Mouse (Mus musculus): Measurements from ENCODE around the gene Egfl7. TPM values are rescaled to one million over a fixed set of nuclear protein-coding genes. Genes with fewer than 3 reads are reported as not detected.

Egfl7 gene
- polyA plus RNA-seq, 1 experiment, result 37.7 TPM

DNA sequence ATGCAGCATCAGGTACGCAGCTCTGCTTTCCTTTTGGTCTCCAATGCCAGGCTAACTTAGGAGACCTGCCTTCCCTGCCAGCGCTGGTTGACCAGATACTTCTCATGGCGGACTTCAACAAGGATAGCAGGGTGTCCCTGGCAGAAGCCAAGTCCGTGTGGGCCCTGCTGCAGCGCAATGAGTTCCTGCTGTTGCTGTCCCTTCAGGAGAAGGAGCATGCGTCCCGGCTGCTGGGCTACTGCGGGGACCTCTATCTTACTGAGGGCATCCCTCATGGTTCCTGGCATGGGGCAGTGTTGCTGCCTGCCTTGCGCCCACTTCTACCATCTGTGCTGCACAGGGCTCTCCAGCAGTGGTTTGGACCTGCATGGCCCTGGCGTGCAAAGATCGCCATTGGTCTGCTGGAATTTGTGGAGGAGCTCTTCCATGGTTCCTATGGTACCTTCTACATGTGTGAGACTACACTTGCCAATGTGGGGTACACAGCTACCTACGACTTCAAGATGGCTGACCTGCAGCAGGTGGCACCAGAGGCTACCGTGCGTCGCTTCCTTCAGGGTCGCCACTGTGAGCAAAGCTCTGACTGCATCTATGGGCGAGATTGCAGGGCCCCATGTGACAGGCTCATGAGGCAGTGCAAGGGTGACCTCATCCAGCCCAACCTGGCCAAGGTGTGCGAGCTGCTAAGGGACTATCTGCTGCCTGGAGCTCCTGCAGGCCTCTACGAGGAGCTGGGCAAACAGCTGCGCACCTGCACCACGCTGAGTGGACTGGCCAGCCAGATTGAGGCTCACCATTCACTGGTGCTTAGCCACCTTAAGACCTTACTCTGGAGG lies 55.9 kb downstream of the Egfl7 start:
- Histone ChIP-seq H3K27ac (ENCODE audit: insufficient read depth, low read length) (peak overlapping the region; percentile 10), H3K4me3 (ENCODE audit: low read depth, low read length) (no peak overlapping the region), H3K27me3 (ENCODE audit: control insufficient read depth, insufficient read depth, low read length, poor library complexity, severe bottlenecking) (no peaks in the 10 kb centered on the region), H3K9ac (ENCODE audit: low read depth, poor library complexity, severe bottlenecking) (no peak overlapping the region), H3K9me3 (replicated peaks; ENCODE audit: control insufficient read depth, insufficient read depth, low read length, poor library complexity, severe bottlenecking) (no peaks in the 10 kb centered on the region), H3K36me3 (ENCODE audit: control insufficient read depth, insufficient read depth, low read length, poor library complexity, severe bottlenecking) (peaks cover 32% of the 10 kb centered on the region), H3K4me1 (ENCODE audit: control insufficient read depth, insufficient read depth, low read length) (no peaks in the 10 kb centered on the region)
- peak; percentile 8 for TF ChIP-seq POLR2A (IDR thresholded peaks at IDR 0.05; ENCODE audit: insufficient read depth, low read length)
- TF ChIP-seq EP300 (IDR thresholded peaks at IDR 0.05; ENCODE audit: insufficient read depth, low read depth, low read length), result 0 out of 2 replicates have a peak, but pooled peaks have one; percentile 3
- no peak for TF ChIP-seq CTCF (IDR thresholded peaks at IDR 0.05; ENCODE audit: low read depth, low read length)

DNA sequence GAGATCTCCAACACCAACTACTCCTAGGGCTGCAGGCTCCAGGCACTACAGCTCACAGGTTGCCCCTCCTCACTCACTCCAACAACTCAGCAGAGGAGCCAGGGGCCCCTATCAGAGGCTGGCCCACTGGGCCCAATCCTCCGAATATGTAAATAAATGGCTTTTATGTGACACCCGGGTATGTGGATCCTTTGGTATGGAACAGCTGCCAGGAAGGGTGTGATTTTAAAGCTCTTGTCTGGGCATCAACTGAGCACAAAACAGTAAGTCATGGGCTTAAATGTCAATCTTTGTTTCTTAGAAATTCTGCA lies 56.5 kb downstream of the Egfl7 start:
- H3K4me1 ChIP-seq (ENCODE audit: control insufficient read depth, insufficient read depth, low read length), result no peaks in the 10 kb centered on the region
- TF ChIP-seq POLR2A (IDR thresholded peaks at IDR 0.05; ENCODE audit: insufficient read depth, low read length), result no peak
- no peak overlapping the region for H3K9ac ChIP-seq (ENCODE audit: low read depth, poor library complexity, severe bottlenecking)
- H3K27ac ChIP-seq (ENCODE audit: insufficient read depth, low read length), result peak overlapping the region; percentile 10; the same call in 1 of the 2 replicates
- no peaks in the 10 kb centered on the region for H3K9me3 ChIP-seq (replicated peaks; ENCODE audit: control insufficient read depth, insufficient read depth, low read length, poor library complexity, severe bottlenecking)
- H3K36me3 ChIP-seq (ENCODE audit: control insufficient read depth, insufficient read depth, low read length, poor library complexity, severe bottlenecking), result peaks cover 32% of the 10 kb centered on the region
- no peak overlapping the region for H3K4me3 ChIP-seq (ENCODE audit: low read depth, low read length)
- no peaks in the 10 kb centered on the region for H3K27me3 ChIP-seq (ENCODE audit: control insufficient read depth, insufficient read depth, low read length, poor library complexity, severe bottlenecking)

DNA sequence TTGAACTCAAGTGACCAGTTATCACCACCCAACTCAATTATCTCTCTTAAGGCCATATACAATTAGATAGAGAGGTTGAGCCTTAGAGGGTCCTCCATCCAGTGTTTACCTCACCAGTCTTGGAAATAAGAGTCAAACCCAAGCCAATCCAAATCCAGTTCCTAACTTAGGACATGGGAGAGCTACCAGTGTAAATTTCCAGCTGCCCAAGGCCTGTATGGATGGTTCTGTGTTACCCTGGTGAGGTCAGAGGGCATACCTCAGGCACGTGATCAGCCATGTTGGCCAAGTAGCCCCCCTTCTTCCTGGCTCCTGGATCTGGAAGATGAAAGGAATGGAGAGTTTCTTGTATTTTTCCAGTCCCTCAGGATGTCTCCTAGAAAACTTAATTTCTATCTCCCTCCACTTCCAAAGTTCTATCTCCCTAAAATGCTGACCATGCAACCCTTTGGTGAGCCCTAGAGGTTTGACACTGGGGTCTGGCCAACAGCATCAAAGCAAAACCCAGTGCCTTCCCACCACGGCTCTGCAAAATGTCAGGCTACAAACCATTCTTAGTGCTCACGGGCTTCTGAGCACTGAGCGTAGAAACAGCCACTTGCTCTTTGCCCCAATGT lies 57.6 kb downstream of the Egfl7 start:
- no peaks in the 10 kb centered on the region for H3K27me3 ChIP-seq (ENCODE audit: control insufficient read depth, insufficient read depth, low read length, poor library complexity, severe bottlenecking)
- H3K4me1 ChIP-seq (ENCODE audit: control insufficient read depth, insufficient read depth, low read length), result no peaks in the 10 kb centered on the region
- H3K27ac ChIP-seq (ENCODE audit: insufficient read depth, low read length), result peak overlapping the region; percentile 49
- peak overlapping the region; percentile 99; the same call in 1 of the 2 replicates for H3K4me3 ChIP-seq (ENCODE audit: low read depth, low read length)
- TF ChIP-seq CTCF (IDR thresholded peaks at IDR 0.05; ENCODE audit: low read depth, low read length), result no peak
- TF ChIP-seq EP300 (IDR thresholded peaks at IDR 0.05; ENCODE audit: insufficient read depth, low read depth, low read length), result no peak
- no peak for TF ChIP-seq POLR2A (IDR thresholded peaks at IDR 0.05; ENCODE audit: insufficient read depth, low read length)
- peak overlapping the region; percentile 5; the same call in 1 of the 2 replicates for H3K9ac ChIP-seq (ENCODE audit: low read depth, poor library complexity, severe bottlenecking)
- peaks cover 32% of the 10 kb centered on the region for H3K36me3 ChIP-seq (ENCODE audit: control insufficient read depth, insufficient read depth, low read length, poor library complexity, severe bottlenecking)
- no peaks in the 10 kb centered on the region for H3K9me3 ChIP-seq (replicated peaks; ENCODE audit: control insufficient read depth, insufficient read depth, low read length, poor library complexity, severe bottlenecking)

DNA sequence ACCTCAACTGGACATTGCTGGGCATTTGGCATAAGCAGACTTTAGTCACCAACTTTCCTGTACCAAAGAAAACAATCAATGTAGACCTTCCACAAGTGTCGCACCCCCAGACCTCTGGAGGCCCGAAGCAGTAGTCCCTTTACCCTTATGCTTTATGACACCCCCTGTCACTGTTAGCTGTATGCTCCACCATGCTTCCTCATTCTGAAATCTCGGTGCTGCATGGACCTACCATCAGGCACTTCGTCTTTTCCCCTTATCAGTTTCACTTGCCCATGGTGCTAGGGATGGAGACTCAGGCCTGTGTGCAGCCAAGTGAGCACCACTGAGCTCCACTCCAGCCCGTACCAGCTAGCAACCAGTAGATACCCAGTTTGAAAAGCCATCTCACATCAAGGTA lies 58.2 kb downstream of the Egfl7 start:
- Histone ChIP-seq H3K9ac (ENCODE audit: low read depth, poor library complexity, severe bottlenecking) (peak overlapping the region; percentile 100), H3K9me3 (replicated peaks; ENCODE audit: control insufficient read depth, insufficient read depth, low read length, poor library complexity, severe bottlenecking) (no peaks in the 10 kb centered on the region), H3K4me3 (ENCODE audit: low read depth, low read length) (peak overlapping the region; percentile 99), H3K27me3 (ENCODE audit: control insufficient read depth, insufficient read depth, low read length, poor library complexity, severe bottlenecking) (no peaks in the 10 kb centered on the region), H3K36me3 (ENCODE audit: control insufficient read depth, insufficient read depth, low read length, poor library complexity, severe bottlenecking) (peaks cover 32% of the 10 kb centered on the region), H3K27ac (ENCODE audit: insufficient read depth, low read length) (peak overlapping the region; percentile 55), H3K4me1 (ENCODE audit: control insufficient read depth, insufficient read depth, low read length) (no peaks in the 10 kb centered on the region)
- TF ChIP-seq EP300 (IDR thresholded peaks at IDR 0.05; ENCODE audit: insufficient read depth, low read depth, low read length) (no peak), POLR2A (IDR thresholded peaks at IDR 0.05; ENCODE audit: insufficient read depth, low read length) (no peak), CTCF (IDR thresholded peaks at IDR 0.05; ENCODE audit: low read depth, low read length) (no peak)

DNA sequence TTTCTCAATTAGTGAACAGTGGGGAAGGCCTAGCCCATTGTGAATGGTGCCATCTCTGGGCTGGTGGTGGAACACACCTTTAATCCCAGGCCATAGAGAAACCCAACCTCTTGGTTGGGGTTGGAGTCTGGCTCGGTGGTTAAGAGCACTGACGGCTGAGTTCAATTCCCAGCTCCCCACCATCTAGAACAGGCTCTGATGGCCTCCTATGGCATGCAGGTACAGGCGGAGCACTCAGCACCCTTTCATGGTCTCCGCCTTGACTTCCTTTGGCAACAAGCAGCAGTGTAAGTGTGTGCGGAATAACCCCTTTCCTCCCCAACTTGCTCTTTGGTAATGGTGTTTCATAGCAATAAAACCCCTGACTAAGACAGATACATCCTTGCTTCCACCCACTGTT lies 58.8 kb downstream of the Egfl7 start:
- peak overlapping the region; percentile 99 for H3K4me3 ChIP-seq (ENCODE audit: low read depth, low read length)
- peak overlapping the region; percentile 100 for H3K9ac ChIP-seq (ENCODE audit: low read depth, poor library complexity, severe bottlenecking)
- H3K4me1 ChIP-seq (ENCODE audit: control insufficient read depth, insufficient read depth, low read length), result no peaks in the 10 kb centered on the region
- H3K27me3 ChIP-seq (ENCODE audit: control insufficient read depth, insufficient read depth, low read length, poor library complexity, severe bottlenecking), result no peaks in the 10 kb centered on the region
- TF ChIP-seq POLR2A (IDR thresholded peaks at IDR 0.05; ENCODE audit: insufficient read depth, low read length) (no peak), EP300 (IDR thresholded peaks at IDR 0.05; ENCODE audit: insufficient read depth, low read depth, low read length) (no peak), CTCF (IDR thresholded peaks at IDR 0.05; ENCODE audit: low read depth, low read length) (no peak)
- peak overlapping the region; percentile 55 for H3K27ac ChIP-seq (ENCODE audit: insufficient read depth, low read length)
- no peaks in the 10 kb centered on the region for H3K9me3 ChIP-seq (replicated peaks; ENCODE audit: control insufficient read depth, insufficient read depth, low read length, poor library complexity, severe bottlenecking)
- H3K36me3 ChIP-seq (ENCODE audit: control insufficient read depth, insufficient read depth, low read length, poor library complexity, severe bottlenecking), result peaks cover 32% of the 10 kb centered on the region

- H3K9me3 ChIP-seq (replicated peaks; ENCODE audit: control insufficient read depth, insufficient read depth, low read length, poor library complexity, severe bottlenecking), result no peaks in the 10 kb centered on the region
- peaks cover 32% of the 10 kb centered on the region for H3K36me3 ChIP-seq (ENCODE audit: control insufficient read depth, insufficient read depth, low read length, poor library complexity, severe bottlenecking)
- TF ChIP-seq CTCF (IDR thresholded peaks at IDR 0.05; ENCODE audit: low read depth, low read length) (peak; percentile 43), EP300 (IDR thresholded peaks at IDR 0.05; ENCODE audit: insufficient read depth, low read depth, low read length) (no peak), POLR2A (IDR thresholded peaks at IDR 0.05; ENCODE audit: insufficient read depth, low read length) (no peak)
- H3K4me3 ChIP-seq (ENCODE audit: low read depth, low read length), result peak overlapping the region; percentile 99
- H3K27ac ChIP-seq (ENCODE audit: insufficient read depth, low read length), result peak overlapping the region; percentile 55
- H3K9ac ChIP-seq (ENCODE audit: low read depth, poor library complexity, severe bottlenecking), result peak overlapping the region; percentile 100
- peaks cover 1% of the 10 kb centered on the region for H3K4me1 ChIP-seq (ENCODE audit: control insufficient read depth, insufficient read depth, low read length)
- no peaks in the 10 kb centered on the region for H3K27me3 ChIP-seq (ENCODE audit: control insufficient read depth, insufficient read depth, low read length, poor library complexity, severe bottlenecking)
Measured at GRCm38 (mm10) chr2:26639083-26639482, 59.3 kb downstream of the Egfl7 start.

Measured in ES-Bruce4 (cell line).